Mouse (Mus musculus) mouse embryonic stem cell (cell line): ENCODE measurements around the gene Usb1.

Source experiments
- in situ Hi-C, 2 experiments: fragments of 300-500 bp; cut with MboI; formaldehyde crosslinking; loops; 1 replicate in 1 of 2; 3 replicates in 1 of 2; pipeline ENCODE4 v1.14.3; 2019 to 2020; ENCODE audit warnings: low sequenced_read_pairs in 2 of 2, low pct_unique_long_range_greater_than_20kb in 1 of 2, mixed read lengths in 1 of 2; ENCODE audit not compliant: unreplicated experiment in 1 of 2

The Usb1 gene

GRCm38 (mm10) chr8:95331156-95331719 is 846 bp upstream of the Usb1 start:
- in situ Hi-C loops: no loop called here

DNA sequence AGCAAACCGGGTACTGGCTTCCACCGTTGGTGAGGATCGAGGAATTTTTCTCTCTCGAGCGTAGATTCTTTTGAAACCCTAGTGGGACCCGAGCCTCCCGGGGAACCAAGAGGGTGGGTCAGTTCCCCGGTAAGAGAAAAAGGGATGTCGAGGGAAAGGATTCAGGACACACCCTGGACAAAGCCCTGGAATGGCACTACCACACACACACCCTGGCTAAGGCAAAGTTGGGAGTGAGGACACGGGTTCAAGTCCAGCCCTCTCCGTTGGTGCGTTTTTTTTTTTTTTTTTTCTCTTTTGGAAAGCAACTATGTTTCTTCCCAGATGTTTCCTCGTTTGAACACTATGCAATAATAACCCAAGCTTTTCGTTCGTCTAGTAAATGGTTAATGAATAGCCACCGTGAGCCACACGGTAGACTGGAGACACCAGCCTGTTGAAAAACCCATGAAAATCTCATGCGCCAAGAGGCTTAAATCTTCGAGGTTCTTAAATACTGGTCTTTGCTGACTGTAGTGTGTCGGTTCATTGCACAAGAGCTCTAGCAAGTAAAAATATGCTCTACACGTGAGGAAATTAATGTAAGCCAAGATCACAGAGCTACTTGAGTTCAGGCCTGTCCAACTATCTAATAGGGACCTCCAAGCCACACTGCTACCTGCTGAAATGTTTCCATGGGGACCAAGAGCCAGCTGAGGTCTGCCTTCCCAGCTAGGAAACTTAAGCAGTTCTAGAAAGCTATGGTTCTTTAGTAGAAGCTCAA is 534 bp downstream of the Usb1 start:
- in situ Hi-C loops: no loop called here

DNA sequence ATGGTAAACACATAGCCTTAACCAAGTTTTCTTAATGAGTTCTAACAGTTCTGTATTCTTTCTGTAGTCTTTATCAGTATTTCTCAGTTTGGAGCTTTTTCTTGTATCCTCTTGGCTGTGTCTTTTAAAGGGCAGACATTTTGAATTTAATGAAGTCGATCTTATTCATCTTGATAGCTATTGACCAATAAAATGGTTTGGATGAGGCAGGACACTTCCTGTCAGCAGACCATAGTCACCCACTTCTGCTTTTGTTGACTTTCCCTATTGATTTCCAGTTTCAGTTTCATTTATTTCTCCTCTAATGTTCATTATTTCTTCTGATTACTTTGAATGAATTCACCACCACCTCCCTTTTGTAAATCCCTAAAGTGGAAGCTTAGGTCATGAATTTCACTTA is 3.6 kb downstream of the Usb1 start:
- in situ Hi-C loops: no loop called here

DNA sequence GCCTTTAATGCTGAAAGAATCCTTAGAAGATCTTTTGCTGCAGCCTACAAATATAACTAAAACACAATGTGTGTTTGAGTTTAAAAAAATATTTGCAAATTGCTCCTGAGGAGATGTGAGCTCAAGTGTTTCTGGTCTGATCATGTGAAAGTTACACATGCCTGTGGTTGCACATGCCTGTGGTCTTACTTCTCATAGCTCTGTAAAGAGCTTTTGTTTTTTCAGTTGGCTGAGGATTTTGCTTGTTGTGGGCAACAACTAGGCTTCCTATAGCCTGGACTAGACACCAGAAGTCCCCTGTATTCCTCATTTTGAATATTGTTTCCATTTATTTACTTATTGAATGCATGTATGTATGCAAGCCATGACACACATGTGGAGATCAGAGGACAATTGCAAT is 4.3 kb downstream of the Usb1 start:
- in situ Hi-C loops: no loop called here

DNA sequence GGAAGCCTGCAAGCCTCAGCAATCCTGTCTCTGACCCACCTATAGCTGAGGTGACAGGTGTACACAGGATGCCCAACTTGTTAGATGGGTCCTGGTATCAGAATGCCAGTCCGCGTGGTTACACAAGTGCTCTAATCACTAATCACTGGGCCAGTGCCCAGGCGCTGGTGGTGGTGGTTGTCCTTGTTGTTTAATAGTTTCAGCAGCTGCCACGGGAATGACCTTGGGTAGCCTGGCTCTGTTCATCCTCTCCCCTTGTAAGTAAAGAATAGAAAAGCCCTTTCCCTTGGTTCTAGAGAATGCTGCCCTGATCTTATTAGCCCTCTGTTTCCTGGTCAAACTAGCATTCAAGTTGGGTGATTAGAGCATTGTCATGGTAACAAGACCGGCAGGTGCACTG is 9.6 kb downstream of the Usb1 start:
- in situ Hi-C loops: no loop called here

- in situ Hi-C loops: no loop called here
Observed at GRCm38 (mm10) chr8:95344668-95345067, 12.6 kb downstream of the Usb1 start.

GRCm38 (mm10) chr8:95346643-95347545 is 14.8 kb downstream of the Usb1 start:
- in situ Hi-C loops: no loop called here

GRCm38 (mm10) chr8:95348356-95348755 is 16.3 kb downstream of the Usb1 start:
- in situ Hi-C loops: no loop called here

- in situ Hi-C loops: no loop called here
Observed at GRCm38 (mm10) chr8:95348811-95349630, 16.9 kb downstream of the Usb1 start.

- in situ Hi-C loops: loop anchor here (5.0 to 25.0 kb wide), 3 partner anchors 76 to 561 kb away; no protein-coding TSS in a partner anchor
Observed at GRCm38 (mm10) chr8:95351461-95351860, 19.4 kb downstream of the Usb1 start.

DNA sequence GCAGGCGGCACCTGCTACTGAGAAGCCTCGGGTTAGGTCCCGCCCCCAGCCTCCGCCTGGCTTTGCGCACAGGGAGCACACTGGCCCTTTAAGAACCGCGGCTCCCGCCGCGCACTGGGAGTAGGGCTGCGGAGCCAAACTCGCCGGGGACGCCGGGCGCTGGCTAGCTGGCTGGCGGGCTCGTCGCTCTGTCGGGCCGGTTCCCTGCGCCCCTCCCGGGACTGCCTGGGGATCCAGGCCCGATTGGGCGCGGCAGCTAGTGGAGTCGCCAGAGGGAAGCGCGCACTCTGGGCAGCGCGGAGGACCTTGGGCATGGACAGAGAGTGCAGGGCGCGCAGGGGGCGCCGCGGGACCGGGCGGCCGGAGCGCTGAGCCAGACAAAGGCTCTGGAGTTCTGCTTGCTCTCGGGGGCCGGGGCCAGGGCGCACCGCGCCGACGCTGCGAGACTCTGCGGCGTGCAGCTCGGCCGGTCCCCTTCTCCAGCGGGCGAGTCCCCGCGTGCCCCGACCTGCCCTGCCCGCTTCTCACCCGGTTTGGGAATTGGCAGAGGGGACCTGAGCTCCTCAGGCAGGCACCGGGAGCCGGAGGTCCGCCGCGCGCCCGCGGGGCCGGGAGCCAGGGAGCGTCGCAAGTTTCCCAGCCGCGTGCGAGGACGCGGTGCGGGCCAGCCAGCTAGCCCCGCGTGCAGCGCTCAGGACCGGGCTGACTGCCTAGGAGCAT is 20.2 kb downstream of the Usb1 start, which contains the start of gene Mmp15:
TSS of gene Mmp15 (plus strand) at position 118 of the 720 bp plus-strand sequence.
- in situ Hi-C loops: loop anchor here (5.0 to 25.0 kb wide), 3 partner anchors 75 to 560 kb away; no protein-coding TSS in a partner anchor

DNA sequence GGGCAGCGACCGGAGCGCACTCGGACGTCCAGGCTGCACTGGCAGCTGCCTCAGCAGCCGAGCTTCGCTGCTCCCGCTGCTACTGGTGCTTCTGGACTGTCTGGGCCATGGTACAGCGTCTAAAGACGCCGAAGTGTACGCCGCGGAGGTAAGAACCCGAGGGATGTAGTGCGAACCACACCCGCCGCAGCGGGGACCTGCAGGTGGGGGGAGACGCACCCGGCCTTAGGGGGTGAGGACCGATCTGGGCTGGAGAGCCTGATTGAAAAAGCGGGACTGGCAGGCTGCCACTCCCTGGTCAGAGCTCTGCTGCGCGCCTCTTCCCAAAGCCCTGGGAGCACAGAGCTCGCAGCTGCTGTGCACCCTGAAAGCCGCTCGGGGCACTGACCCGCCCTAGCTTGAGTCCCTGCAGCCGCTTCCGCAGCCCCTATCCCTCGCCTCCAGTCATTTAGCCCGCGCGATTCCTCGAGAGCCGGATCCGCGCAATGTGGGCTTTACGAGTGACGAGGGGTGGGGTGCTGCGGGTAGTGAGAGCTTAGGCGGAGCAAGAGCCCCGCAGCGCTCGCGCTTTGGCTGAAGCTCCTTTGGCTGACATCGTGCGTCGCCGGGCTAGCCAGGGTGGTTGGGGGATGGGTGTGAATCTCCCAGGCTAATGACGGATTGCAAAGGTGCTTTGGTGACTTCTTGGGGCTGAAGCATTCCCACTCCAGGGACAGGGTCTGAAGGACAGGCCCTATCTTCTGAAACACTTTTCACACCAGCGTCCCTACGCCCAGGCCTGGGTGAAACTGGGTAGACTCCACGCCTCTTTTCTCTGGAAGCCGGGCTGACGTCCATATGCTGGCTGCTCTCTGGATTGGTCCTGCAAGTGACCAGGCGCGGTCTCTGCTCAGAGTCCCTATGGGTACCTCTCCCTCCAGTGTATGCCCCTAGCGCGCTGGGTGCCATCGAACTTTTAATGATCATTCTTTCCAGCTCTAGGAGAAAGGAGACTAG is 21.1 kb downstream of the Usb1 start:
- in situ Hi-C loops: loop anchor here (5.0 to 25.0 kb wide), 3 partner anchors 74 to 559 kb away; no protein-coding TSS in a partner anchor

DNA sequence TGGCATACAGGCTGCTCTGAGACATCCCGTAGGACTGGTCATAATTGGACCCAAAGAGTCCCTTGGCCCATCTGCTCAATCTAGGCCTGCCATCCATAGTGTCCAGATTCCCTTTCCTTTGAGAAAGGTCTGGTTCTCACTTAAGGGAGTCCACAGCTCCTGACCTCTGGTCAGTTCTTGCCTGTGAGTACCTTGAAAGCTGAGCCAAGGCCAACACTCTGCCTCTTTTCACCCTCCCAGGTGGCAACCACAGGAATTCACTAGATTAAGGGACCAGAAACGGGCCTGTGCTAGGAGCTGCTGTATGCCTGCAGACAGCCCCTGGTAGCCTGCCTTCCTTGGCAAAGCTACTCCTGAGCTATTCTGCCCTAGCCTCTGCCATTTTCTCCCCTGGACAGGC is 22.5 kb downstream of the Usb1 start:
- in situ Hi-C loops: loop anchor here (5.0 to 25.0 kb wide), 3 partner anchors 73 to 558 kb away; no protein-coding TSS in a partner anchor

DNA sequence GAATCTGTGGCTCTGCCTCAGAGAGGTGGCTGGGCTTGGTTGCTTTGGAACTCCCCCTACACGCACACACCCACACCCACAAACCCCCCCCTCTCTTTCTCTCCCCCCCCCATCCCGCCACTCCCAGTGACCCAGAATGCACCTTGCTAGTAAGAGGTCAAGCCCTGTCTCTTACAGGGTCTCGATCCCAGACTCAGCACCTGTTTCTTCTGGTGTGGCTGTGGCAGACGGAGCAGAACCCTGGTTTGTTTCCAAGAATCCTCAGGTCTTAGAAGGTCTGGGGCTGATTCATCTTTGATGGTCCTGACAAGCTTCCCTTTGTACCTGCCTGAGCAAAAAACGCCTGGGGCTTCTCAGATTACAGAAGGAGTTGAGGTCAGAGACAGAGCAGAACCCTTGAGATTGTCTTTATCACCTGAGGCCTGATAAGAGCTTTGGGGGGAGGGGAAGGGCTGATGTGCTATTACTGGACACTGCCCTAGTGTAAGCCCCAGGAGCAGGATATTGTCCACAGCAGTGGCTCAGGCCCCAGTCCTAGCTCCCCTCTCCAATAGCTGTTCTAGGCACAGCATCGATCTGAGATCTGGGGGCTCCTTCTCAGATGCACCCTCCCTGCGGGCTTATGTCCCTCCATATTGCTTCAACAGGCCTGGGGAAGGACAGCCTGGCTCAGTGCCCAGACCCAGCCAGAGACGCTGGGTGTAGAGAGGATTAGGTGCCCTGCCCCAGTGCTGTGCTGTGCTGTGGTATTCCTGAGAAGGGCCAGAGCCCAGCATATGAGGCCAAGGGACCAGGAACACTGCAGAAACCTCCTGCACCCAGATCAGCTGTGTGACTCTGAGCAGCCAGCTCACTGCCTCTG is 26.7 kb downstream of the Usb1 start:
- in situ Hi-C loops: loop anchor here (10.0 to 25.0 kb wide), 2 partner anchors 236 to 554 kb away; no protein-coding TSS in a partner anchor

DNA sequence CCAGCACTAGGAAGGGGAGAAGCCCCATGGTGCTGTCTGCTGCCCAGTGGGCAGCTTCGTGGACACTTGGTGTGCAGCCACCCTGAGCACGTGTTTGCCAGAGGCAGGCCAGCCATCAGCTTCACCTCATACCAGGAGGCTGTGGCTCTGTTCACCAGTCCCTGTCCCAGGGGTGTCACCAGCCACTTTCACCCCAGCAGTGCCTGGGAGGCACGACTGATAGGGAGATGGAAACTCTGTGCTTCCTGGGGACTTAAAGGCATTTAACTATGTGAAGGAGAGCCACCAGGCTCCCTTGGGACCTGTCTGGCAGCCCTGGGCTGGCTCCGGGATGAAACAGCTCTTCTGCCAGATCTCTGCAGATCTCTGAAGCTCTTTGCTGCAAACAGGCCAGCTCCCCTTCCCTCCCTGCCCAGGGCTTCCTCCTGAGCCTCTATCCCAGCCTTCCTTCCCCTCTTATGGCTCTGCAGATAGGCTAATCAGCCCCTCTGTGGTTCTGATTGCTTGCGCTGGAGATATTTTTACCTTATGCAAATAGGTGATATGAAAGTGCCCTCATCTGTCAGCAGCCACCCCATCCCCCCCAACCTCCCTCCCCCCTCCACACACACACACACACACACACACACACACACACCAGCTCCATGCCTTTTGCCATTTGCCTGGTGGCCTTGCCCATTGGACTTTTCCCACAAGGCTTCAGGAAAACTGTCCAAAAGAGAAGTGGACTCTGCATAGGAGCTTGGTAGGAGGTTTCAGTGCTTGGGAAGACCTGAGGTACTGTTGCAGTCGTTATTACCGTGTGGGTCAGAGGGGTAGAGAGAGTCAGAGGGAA is 28.3 kb downstream of the Usb1 start:
- in situ Hi-C loops: loop anchor here in 1 of 2 experiments (25.0 kb wide), 1 partner anchor 552 kb away; no protein-coding TSS in a partner anchor
